Mouse (Mus musculus) T-helper 17 cell (primary cell): ENCODE measurements at regions not wholly inside any gene's neighbourhood (a gene's known extent, or its start where the extent isn't known, plus 50 kb on each side); places are given as distances from the start of the nearest gene placed in this dataset.

Experiments used
- in situ Hi-C, 2 experiments: fragments of 300-600 bp; cut with MboI, MseI; formaldehyde crosslinking; loops; 1 replicate in 1 of 2; 2 replicates in 1 of 2; pipeline ENCODE4 v1.15.1; 2025; ENCODE audit warnings: high pct_unique_total_duplicates in 2 of 2

DNA sequence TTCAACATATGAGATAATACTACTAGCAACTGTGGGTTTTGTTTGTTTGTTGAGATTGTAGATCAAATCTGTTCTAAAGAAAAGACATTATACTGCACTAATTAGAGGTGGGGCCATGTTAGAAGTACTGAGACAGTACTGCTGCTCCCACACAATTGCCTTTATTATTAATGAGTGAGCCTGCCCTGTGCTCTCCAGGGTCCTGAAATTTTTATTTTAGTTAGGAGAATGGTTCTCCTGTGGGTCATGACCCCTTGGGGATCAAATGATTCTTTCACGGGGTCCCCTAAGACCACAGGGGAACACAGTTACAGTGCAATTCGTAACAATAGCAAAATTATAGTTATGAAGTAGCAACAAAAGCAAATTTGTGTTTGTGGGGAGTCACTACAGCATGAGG, 268.8 kb downstream of the Gm9195 start:
- in situ Hi-C loops: no loop called here

DNA sequence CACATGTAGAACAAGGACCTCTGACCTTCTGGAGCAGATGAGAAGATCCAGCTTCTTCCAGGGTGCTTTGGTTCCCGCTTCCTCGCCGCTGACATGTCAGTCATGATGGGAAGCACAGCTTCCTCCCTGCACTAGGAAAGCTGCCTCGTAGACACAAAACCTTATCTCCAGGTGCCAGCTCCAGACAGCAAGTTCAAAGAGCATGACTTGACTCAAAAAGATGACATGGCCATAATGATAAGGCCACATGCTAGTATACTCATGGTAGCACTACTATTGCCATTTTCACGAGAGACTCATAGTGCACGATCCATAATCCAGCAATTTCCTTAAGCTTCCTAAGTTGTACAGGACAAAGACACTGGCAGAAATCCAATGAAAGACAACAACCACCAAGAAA, 272.1 kb downstream of the Gm9195 start:
- in situ Hi-C loops: no loop called here

DNA sequence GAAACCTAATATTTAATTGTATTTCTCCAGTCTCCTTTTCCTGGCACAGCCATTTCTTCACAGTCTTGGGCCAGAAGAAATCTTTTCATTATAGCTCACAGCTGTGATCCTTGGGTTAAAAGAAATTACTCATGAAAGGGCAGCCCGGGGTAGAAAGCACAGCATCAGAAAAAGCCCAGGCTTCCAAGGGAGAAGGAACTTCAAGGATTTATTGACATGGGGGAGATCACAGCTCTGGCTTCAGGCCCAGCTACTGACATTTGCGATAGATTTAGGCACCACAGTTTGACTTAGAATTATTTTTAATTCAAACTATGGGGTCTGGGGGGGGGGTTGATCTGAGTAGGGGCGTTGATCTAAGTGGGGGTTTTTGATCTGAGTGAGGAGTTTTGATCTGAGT, 291.3 kb downstream of the Gm9195 start:
- in situ Hi-C loops: no loop called here

GRCm38 (mm10) chr14:72199900-72200299, 291.7 kb downstream of the Gm9195 start:
- in situ Hi-C loops: no loop called here

DNA sequence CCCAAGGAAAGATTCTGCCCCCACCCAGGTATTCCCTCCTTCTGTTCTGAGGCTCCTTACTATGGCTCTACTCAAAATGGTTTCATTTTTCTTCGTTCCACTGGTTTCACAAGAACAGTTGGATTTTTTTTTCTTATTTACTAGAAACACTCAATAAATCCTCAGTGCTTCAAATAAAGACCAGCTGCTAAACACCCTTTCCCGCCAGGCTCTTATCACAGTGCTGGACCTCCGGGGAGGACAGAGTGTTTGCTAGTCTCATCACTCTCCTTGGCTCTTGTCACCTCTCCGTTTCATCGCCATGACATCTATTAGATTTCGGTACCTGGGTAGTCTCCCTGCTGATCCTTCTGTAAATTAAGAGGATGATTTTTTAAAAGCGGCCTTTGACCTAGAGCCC, 293.7 kb downstream of the Gm9195 start:
- in situ Hi-C loops: no loop called here

GRCm38 (mm10) chr14:72187329-72187984, 304.2 kb downstream of the Gm9195 start:
- in situ Hi-C loops: no loop called here

DNA sequence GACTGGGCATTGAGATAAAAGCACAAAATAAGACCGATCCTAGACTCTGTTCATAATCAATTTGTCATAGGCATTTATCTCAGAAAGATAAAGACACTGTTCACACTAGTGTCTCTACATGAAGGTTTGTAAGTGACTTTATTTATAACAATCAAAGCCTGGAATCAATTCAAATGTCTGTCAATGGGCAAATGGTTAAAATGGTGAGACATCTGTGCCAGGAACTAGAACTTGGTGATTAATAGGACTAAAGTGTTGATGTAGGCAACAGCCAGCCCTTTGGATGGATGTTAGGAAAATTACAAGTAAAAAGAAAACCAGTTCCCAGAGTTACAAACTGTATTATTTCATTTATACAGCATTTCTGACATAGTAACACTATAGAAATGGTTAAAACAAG, 315.9 kb downstream of the Gm9195 start:
- in situ Hi-C loops: no loop called here

- in situ Hi-C loops: no loop called here
These were observed 318.9 kb downstream of the Gm9195 start for GRCm38 (mm10) chr14:72172549-72173405.

- in situ Hi-C loops: no loop called here
These were observed 319.9 kb downstream of the Gm9195 start for GRCm38 (mm10) chr14:72171777-72172176.

- in situ Hi-C loops: no loop called here
These were observed 332.9 kb downstream of the Gm9195 start for GRCm38 (mm10) chr14:72158537-72159323.

- in situ Hi-C loops: no loop called here
These were observed 336.3 kb downstream of the Gm9195 start for GRCm38 (mm10) chr14:72155197-72155907.

GRCm38 (mm10) chr14:72151676-72152075, 340.0 kb downstream of the Gm9195 start:
- in situ Hi-C loops: no loop called here

DNA sequence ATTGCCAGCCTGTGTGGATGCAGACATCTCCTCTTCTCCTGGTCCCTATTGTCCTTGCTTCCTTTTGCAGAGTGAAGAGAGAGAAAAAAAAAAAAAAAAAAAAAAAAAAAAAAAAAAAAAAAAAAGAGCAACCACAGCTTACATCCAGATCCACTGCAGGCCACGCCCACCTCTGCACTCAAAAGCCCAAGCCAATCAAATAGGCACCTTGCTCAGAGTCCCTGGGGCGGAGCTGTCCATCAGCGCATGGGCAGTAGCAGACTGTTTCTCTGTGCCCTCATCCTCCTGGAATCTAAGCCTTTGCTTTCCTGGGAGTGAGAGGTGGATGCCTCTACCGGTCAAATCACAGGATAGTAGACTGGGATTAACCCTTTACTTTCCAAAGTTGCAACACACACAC, 342.2 kb downstream of the Gm9195 start:
- in situ Hi-C loops: loop anchor here in 1 of 2 experiments (10.0 kb wide), 1 partner anchor 765 kb away; no protein-coding TSS in a partner anchor

DNA sequence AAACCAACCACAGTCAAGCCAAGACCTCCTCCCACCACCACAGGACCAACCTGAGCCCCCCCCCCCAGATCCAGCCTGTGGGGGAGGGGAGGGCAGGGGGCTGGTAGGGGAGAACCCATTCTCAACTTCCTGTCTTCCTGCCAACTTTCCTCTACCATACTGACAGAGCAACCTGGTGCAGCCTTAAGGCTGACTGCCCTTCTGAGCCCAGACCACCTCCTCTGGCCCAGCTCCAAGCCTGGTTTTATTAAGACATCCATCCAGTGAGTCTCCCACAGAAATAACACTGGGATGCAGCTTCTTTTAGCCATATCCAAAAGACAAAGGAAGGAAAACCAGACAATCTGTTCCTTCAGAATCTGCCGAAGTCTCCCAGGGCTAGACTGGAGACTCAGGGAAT, 342.8 kb downstream of the Gm9195 start:
- in situ Hi-C loops: loop anchor here in 1 of 2 experiments (10.0 kb wide), 1 partner anchor 766 kb away; no protein-coding TSS in a partner anchor

GRCm38 (mm10) chr14:72146381-72146780, 345.3 kb downstream of the Gm9195 start:
- in situ Hi-C loops: loop anchor here in 1 of 2 experiments (10.0 kb wide), 1 partner anchor 768 kb away; no protein-coding TSS in a partner anchor

DNA sequence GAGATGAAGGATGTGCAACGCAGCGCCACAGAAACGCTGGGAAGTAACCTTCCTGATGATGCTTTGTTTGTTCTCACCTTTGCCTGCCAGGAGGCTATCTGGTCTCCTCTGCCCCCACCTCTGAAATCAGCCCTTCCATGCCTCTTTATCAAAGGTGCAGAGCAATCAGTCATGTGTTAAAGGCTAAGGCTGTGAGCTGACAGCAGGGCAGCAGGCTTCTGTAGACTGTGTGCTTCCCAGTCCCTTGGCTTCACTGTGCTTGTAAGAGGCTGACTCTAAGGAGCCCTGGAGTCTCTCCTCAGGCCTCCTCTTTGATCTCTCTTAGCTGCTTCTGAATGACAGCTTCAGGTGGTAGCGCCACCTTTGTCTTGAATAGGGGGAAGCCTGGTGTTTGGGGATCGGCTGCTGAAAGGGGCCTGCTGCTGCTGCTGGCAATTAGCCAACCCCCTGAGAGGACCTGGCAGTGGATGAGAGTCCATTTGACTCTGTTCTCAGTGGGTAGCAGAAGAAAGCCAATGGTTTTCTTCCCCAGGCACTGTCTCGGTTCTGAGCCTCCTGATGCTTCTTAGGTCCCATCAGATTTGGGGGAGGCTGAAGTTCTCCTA, 348.7 kb downstream of the Gm9195 start:
- in situ Hi-C loops: loop anchor here in 1 of 2 experiments (10.0 kb wide), 1 partner anchor 772 kb away; no protein-coding TSS in a partner anchor

DNA sequence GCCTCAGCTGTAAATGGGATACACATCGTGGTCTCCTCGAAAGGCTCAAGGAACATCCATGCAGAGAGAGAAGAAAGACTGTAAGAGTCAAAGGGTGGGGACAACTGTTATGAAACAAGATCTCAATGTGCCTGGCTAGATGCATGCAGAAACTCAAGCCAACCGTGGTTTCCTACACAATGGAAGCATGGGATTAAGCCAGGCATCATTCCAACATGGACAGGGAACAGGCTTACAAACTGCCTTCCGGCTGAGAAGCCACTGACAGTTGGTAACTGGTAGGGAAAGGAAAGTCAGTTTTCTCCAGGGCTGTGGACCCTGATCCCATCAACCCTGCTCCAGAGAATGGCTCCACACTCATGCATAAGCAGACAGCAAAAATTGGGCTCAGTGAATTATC, 350.5 kb downstream of the Gm9195 start:
- in situ Hi-C loops: loop anchor here in 1 of 2 experiments (10.0 kb wide), 1 partner anchor 774 kb away; no protein-coding TSS in a partner anchor

DNA sequence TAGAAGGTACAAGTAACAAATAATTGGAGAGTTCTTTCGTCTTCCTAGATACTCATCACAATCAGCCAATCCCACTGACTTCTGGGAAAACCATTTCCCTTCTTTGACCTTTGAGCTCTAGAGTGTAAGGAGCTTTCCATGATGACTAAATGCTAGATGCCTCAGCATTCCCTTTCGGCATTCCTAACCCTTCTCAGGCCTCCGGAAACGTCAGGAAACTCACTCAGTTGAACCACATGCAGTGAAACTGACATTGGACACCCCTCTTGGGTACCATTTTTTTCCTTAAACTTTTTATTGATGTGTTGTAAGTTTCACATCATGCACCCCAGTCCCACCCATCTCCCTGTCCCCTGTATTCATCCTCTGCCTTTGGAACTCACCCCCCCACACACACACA, 361.5 kb downstream of the Gm9195 start:
- in situ Hi-C loops: no loop called here

DNA sequence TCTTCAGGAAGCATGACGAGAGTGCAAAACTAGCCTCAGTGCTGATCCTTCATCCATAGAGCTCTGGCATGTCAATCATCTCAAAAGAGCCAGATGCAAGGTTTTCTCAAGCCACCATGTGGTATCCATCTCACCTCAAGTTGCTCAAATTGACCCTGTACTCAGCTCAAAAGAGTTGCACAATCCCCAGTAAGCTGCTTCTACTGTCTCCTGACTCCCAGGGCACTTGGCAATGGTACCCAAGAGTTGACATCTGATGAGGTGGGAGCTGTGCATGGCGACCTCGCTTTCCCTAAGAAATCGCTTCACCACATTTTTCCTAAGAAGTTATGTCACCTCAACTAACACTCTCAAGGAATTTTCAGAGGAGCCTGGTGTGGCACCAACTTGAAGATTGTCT, 369.9 kb downstream of the Gm9195 start:
- in situ Hi-C loops: no loop called here

GRCm38 (mm10) chr14:72121006-72121405, 370.6 kb downstream of the Gm9195 start:
- in situ Hi-C loops: no loop called here

- in situ Hi-C loops: no loop called here
These were observed 374.8 kb downstream of the Gm9195 start for GRCm38 (mm10) chr14:72116842-72117241.
